Mouse (Mus musculus) adrenal gland, postnatal 36 days (tissue): ENCODE data around the gene Trip6. TPM values are rescaled to one million over a fixed set of nuclear protein-coding genes. Genes with fewer than 3 reads are reported as not detected.

Source experiments
- DNase-seq, 2 experiments: peaks; one replicate each; pipeline ENCODE4 v3.0.0; 2021; ENCODE audit warnings: mixed read lengths in 1 of 2
- microRNA-seq: library from miRNA; unstranded; fragments of <30 nt; microRNA quantifications from one replicate; pipeline ENCODE4 v1.2.0, GENCODE M21; 2021
- total RNA-seq, 2 experiments: library from RNA; stranded (reverse); gene quantifications; 2 replicates each; pipeline ENCODE4 v1.2.3; 2021

The Trip6 gene
- total RNA-seq, 2 experiments from 2014 or later, result 36.7 to 38.2 TPM

DNA sequence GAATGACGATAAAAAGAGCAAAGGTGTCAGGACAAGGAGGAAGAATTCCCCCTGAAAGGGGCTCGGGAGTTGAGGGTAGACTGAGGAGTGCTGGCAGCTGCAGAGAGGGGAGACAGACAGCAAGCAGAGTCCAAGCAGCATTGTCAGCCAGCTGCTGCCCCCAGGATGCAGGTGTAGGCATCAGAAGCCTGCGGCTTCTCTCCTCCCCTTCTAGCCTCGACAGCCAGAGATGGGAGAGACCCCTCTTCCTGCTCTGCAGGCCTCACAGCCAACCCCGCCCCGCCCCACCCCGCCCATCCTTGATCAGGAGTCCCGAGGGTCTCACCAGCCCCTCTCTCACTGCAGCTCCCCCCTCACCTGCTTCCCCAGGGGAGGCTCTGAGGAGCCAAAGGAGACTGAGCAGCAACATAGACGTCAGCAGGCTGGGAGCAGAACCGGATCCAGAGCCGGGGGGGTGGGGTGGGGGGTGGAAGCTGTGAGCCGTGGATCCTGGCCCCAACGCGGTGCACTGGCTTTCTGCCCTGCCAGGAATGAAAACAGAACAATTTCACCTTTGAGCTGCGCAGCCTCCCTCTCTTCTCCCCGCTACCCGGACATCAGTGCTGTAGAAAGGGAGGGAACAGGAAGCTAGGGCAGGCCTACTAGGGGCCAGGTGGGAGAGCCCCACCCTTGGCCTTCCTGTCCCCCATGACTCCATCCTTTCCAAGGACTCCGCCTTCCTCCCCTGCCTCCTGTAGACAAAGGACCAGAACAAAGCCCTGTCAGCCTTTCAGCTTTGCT is 45.9 kb downstream of the Trip6 start:
- DNase-seq, result no peak

DNA sequence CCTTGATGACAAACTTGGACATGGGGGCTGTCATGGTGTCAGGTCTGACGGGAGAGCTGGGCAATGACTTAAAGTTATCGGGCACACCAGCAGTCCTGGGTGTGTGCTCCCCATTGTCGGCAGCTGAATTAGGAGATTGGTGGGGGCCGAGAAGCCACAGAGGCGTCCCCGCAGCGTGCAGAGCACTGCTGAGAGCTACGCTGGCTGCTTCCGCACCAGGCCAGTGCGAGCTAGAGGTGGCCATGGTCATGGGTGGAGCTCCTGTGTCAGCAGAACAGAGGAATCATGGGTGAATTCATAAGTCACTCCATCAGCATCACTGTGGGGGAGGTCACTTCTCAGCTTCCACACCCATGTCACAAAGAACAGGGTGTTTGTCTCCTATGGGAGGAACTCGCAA is 49.4 kb downstream of the Trip6 start:
- DNase-seq, result no peak

DNA sequence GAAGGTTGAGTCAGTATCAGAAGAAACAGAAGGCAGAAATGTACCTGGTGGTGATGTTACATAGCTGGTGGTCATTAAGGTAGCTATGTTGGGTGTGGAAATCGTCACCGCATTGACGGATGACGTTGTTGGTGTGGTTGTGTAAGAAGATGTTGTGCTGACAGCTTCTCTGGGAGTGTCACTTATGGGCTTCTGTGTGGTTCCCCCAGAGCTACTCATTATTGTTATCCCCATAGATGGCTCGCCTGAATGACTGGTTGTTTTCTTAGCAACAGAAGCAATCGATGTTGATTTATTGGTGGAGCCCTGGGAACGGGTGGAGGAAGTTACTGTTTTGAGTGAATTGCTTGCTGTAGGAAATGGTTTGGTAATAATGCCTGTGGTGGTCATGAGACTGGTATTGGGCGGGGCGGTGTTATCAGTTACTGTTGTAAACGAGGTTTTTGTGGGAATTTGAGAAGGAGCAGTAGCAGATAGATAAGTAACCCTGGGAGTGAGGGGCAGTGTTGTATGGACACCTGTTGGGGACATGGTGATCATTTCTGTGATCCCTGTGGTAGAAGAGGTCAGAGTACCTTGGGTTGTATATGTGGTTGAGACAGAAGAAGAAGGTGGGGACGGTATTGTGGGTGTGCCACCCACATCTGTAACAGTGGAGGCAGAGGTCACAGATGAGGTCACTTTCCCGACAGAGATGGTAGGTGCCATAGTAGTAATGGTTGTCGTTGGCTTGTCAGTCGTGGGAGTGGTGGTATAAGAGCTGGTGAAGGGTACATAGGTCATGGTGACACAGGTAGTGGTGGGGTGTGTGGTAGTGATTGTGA is 50.1 kb downstream of the Trip6 start:
- DNase-seq, result no peak

Small RNAs within 50 kb of the gene (microRNA-seq; reads per million reads assigned to microRNA genes)
- 2.0 reads per million for gene Mir7036
- gene Mir8116, result not detected

Other genes starting within 250 kb of the Trip6 start
- 10 to 100 TPM in 1 of 2 experiments, 1 to 10 TPM in 1; 3.5 to 11.2 TPM for gene Serpine1, start 242.1 kb downstream of the Trip6 start, total RNA-seq
- gene Trim56, start 198.2 kb downstream of the Trip6 start, total RNA-seq, result 10 to 100 TPM; 40.9 to 44.8 TPM
- not detected for gene Muc3, start 165.1 kb downstream of the Trip6 start, total RNA-seq
- gene Muc3a, start 102.0 kb downstream of the Trip6 start, total RNA-seq, result under 1 TPM in 1 of 2 experiments, not detected in 1; 0.17 TPM
- 1 to 10 TPM; 7.0 TPM for gene Ache, start 26.9 kb downstream of the Trip6 start, total RNA-seq
- 10 to 100 TPM; 10.2 to 12.7 TPM for gene Ufsp1, start 19.8 kb downstream of the Trip6 start, total RNA-seq
- 100 to 1,000 TPM; 103 to 167 TPM for gene Srrt, start 6.7 kb downstream of the Trip6 start, total RNA-seq
- 10 to 100 TPM in 1 of 2 experiments, 1 to 10 TPM in 1; 8.0 to 11.5 TPM for gene Slc12a9, start 19.2 kb upstream of the Trip6 start, total RNA-seq
- 10 to 100 TPM; 59.4 to 60.6 TPM for gene Ephb4, start 35.7 kb upstream of the Trip6 start, total RNA-seq
- gene Zan, start 162.7 kb upstream of the Trip6 start, total RNA-seq, result under 1 TPM in 1 of 2 experiments, not detected in 1; 0.03 TPM
- 10 to 100 TPM; 25.6 to 27.0 TPM for gene Pop7, start 188.1 kb upstream of the Trip6 start, total RNA-seq
- gene Gigyf1, start 204.1 kb upstream of the Trip6 start, total RNA-seq, result 10 to 100 TPM; 32.0 to 32.8 TPM
- gene Epo, start 218.8 kb upstream of the Trip6 start, total RNA-seq, result not detected
- 100 to 1,000 TPM; 544 to 638 TPM for gene Gnb2, start 219.1 kb upstream of the Trip6 start, total RNA-seq
- 1 to 10 TPM; 2.6 to 3.3 TPM for gene Actl6b, start 239.1 kb upstream of the Trip6 start, total RNA-seq